Mouse (Mus musculus) central nervous system, embryonic 18 days (tissue): Measurements from ENCODE around the gene Spint1. TPM values are rescaled to one million over a fixed set of nuclear protein-coding genes. Genes with fewer than 3 reads are reported as not detected.

Source experiments
- polyA plus RNA-seq: library from polyadenylated mRNA; depleted of rRNA; stranded (reverse); fragments of >200 nt; gene quantifications from 2 replicates; pipeline ENCODE4 v1.2.3, GENCODE M21; 2012; rRNA removed

Spint1 gene
- 1.2 and 3.3 TPM in 2 replicates for polyA plus RNA-seq

GRCm38 (mm10) chr2:119237210-119237870 is at the start of gene Spint1:
Gene Spint1 (plus strand): TSS chr2:119237362.

GRCm38 (mm10) chr2:119208344-119209175 is 28.6 kb upstream of the Spint1 start, which contains the start of the genes Zfyve19 and Dnajc17:
Gene Zfyve19 (plus strand): TSS chr2:119208617.
Gene Dnajc17 (minus strand): TSS chr2:119208795.

GRCm38 (mm10) chr2:119229775-119230704 is 7.1 kb upstream of the Spint1 start, which contains the start of gene Ppp1r14d:
Gene Ppp1r14d (minus strand): TSS chr2:119229906.

GRCm38 (mm10) chr2:119270643-119271331 is 33.6 kb downstream of the Spint1 start, which contains the start of gene Rhov:
Gene Rhov (minus strand): TSS chr2:119271272.

GRCm38 (mm10) chr2:119288270-119288882 is 51.2 kb downstream of the Spint1 start, which contains the start of gene Vps18:
Gene Vps18 (plus strand): TSS chr2:119288740.

Other genes with a start within 250 kb of the Spint1 start
- gene Ccdc32, start 208.0 kb upstream of the Spint1 start, polyA plus RNA-seq = 33.3 and 33.8 TPM in 2 replicates
- 5.4 and 6.2 TPM in 2 replicates for gene Rpusd2, start 202.6 kb upstream of the Spint1 start, polyA plus RNA-seq
- 1.1 and 1.3 TPM in 2 replicates for gene Knl1, start 190.2 kb upstream of the Spint1 start, polyA plus RNA-seq
- 6.3 and 6.6 TPM in 2 replicates for gene Rad51, start 124.6 kb upstream of the Spint1 start, polyA plus RNA-seq
- gene Rmdn3, start 80.3 kb upstream of the Spint1 start, polyA plus RNA-seq = 42.3 and 43.7 TPM in 2 replicates
- gene Gchfr, start 69.6 kb upstream of the Spint1 start, polyA plus RNA-seq = 4.1 and 4.4 TPM in 2 replicates
- gene Gm14137, start 62.9 kb upstream of the Spint1 start, polyA plus RNA-seq = 0.04 and 0.06 TPM in 2 replicates
- 71.4 and 73.4 TPM in 2 replicates for gene Zfyve19, start 28.7 kb upstream of the Spint1 start, polyA plus RNA-seq
- 38.2 and 43.2 TPM in 2 replicates for gene Dnajc17, start 28.6 kb upstream of the Spint1 start, polyA plus RNA-seq
- not detected in 2 replicates for gene Ppp1r14d, start 7.5 kb upstream of the Spint1 start, polyA plus RNA-seq
- 15.5 and 18.5 TPM in 2 replicates for gene Rhov, start 33.9 kb downstream of the Spint1 start, polyA plus RNA-seq
- gene Vps18, start 51.4 kb downstream of the Spint1 start, polyA plus RNA-seq = 20.8 and 22.9 TPM in 2 replicates
- gene Dll4, start 88.4 kb downstream of the Spint1 start, polyA plus RNA-seq = 6.6 and 7.2 TPM in 2 replicates
- gene Chac1, start 113.9 kb downstream of the Spint1 start, polyA plus RNA-seq = 6.2 and 6.3 TPM in 2 replicates
- gene Ino80, start 240.3 kb downstream of the Spint1 start, polyA plus RNA-seq = 12.1 and 12.6 TPM in 2 replicates